Mouse (Mus musculus) liver, embryonic 13.5 days (tissue): Measurements from ENCODE around the gene Fgfr1op2. TPM values are rescaled to one million over a fixed set of nuclear protein-coding genes. Genes with fewer than 3 reads are reported as not detected.
A peak's percentile ranks its signal among the peaks of the same experiment; 100 is the strongest.

Experiments
- ATAC-seq: fragments of 200-750 bp; cut with Nextera tagmentation; 2 replicates; pipeline ENCODE4 v1.8.0; 2017; ENCODE audit warnings: low read depth, mild to moderate bottlenecking, moderate number of reproducible peaks, moderate library complexity
- DNase-seq: peaks from one replicate; pipeline ENCODE4 v3.0.0; 2022
- H3K27ac ChIP-seq: fragments of 300-500 bp; sonication (generic); 2 replicates; pipeline ENCODE4 v1.5.1; 2015; ENCODE audit warnings: moderate library complexity, mild to moderate bottlenecking, inconsistent platforms
- H3K27me3 ChIP-seq: fragments of 300-500 bp; sonication (generic); 2 replicates; pipeline ENCODE4 v1.6.1; 2015; ENCODE audit warnings: mild to moderate bottlenecking, inconsistent platforms
- H3K36me3 ChIP-seq: fragments of 300-500 bp; sonication (generic); 2 replicates; pipeline ENCODE4 v1.6.1; 2015; ENCODE audit warnings: mild to moderate bottlenecking, inconsistent platforms
- H3K4me1 ChIP-seq: fragments of 300-500 bp; sonication (generic); replicated peaks from 2 replicates; pipeline ENCODE4 v1.6.1; 2015; ENCODE audit warnings: inconsistent platforms
- H3K4me2 ChIP-seq: fragments of 300-500 bp; sonication (generic); 2 replicates; pipeline ENCODE4 v1.6.1; 2015; ENCODE audit warnings: inconsistent platforms, mild to moderate bottlenecking, moderate library complexity
- H3K4me3 ChIP-seq: fragments of 300-500 bp; sonication (generic); replicated peaks from 2 replicates; pipeline ENCODE4 v1.5.1; 2015; ENCODE audit warnings: mild to moderate bottlenecking, inconsistent platforms
- H3K9ac ChIP-seq: fragments of 300-500 bp; sonication (generic); 2 replicates; pipeline ENCODE4 v1.6.1; 2015; ENCODE audit warnings: mild to moderate bottlenecking, inconsistent platforms
- H3K9me3 ChIP-seq: fragments of 300-500 bp; sonication (generic); replicated peaks from 2 replicates; pipeline ENCODE4 v1.6.1; 2016; ENCODE audit warnings: inconsistent platforms
- WGBS: fragments of 180-500 bp; shearing (Covaris S2); methylation state at CpG from one replicate; pipeline ENCODE4 v1.1.7; 2015; ENCODE audit not compliant: insufficient replicate concordance; 5-methylcytosine and 5-hydroxymethylcytosine counted together
- polyA plus RNA-seq: library from polyadenylated mRNA; unstranded; fragments of >200 nt; fragmentation: Nextera tagmentation; extraction: Ambion mirVana; gene quantifications from 2 replicates; pipeline ENCODE4 v1.2.1, GENCODE M21; 2015

Fgfr1op2 gene
- polyA plus RNA-seq, result 89.1 and 99.7 TPM in 2 replicates

DNA sequence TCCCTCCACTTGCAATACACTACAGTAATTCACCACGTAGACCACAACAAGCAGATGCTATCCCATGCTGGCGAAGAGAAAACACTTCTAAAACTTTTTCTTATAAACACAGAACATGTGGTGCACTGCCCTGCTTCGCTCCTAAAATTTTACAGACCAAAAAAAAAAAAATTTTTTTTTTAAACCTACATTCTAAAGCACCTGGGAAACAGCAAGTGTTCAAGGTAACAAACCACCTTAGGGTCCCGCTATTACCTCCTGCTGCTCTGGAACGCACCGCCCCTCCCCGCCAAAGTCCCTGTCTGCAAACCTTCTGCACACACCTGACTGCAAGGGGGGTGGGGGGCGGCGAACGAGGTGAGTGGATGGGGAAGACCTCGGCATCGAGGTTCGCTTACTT is at the start of gene Fgfr1op2:
TSS of gene Fgfr1op2 (plus strand) at position 301 of the 400 bp plus-strand sequence.
- peak; percentile 30; the same call in 1 of the 2 replicates for ATAC-seq
- DNase-seq, result no peak
- WGBS, result 1% methylated on average over 13 of the region's 13 CpGs

DNA sequence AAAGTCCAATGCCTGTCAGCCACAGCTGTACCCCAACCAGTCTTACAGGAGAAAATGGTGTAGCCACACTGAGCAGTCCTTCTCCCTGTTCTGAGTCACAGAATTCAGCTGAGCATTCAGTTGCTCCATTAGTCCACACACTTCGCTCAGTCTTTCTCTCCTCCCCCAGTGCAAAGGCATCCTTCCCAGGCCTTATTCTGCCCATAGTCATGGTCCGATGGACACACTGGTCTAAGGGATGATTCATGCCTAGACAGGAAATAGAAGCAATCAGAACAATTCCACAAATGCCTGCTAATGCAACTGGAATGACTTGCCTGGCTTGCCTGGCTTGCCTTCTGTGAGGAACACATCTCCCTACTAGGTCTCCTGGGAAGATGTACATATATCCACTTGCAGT is 49.5 kb upstream of the Fgfr1op2 start:
- DNase-seq (no peak), ATAC-seq (no peak)
- Histone ChIP-seq H3K36me3 (no peaks in the 10 kb centered on the region), H3K4me2 (no peak overlapping the region), H3K27ac (no peak overlapping the region), H3K9ac (no peak overlapping the region), H3K9me3 (no peaks in the 10 kb centered on the region; the same call in 1 of the 2 replicates), H3K4me3 (no peak overlapping the region), H3K4me1 (no peaks in the 10 kb centered on the region), H3K27me3 (no peaks in the 10 kb centered on the region)
- 60% methylated on average over 2 of the region's 2 CpGs for WGBS

More for the DNA sequence above, at the start of gene Fgfr1op2:
- H3K27ac ChIP-seq, result peak within 1 kb of the TSS; percentile 96
- H3K4me3 ChIP-seq, result peak within 1 kb of the TSS; percentile 99
- H3K4me2 ChIP-seq, result peak within 1 kb of the TSS; percentile 72
- no peaks in the 10 kb centered on the region for H3K9me3 ChIP-seq
- no peaks in the 10 kb centered on the region for H3K27me3 ChIP-seq
- peak within 1 kb of the TSS; percentile 99 for H3K9ac ChIP-seq
- H3K36me3 ChIP-seq, result peaks cover 5% of the 10 kb centered on the region; the same call in 1 of the 2 replicates
- H3K4me1 ChIP-seq, result peaks cover 43% of the 10 kb centered on the region

GRCm38 (mm10) chr6:146530363-146530762 is 46.6 kb upstream of the Fgfr1op2 start:
- no peak overlapping the region for H3K9ac ChIP-seq
- no peaks in the 10 kb centered on the region for H3K4me1 ChIP-seq
- no peak overlapping the region for H3K4me3 ChIP-seq
- no peak overlapping the region for H3K27ac ChIP-seq
- no peak overlapping the region for H3K4me2 ChIP-seq
- no peaks in the 10 kb centered on the region for H3K36me3 ChIP-seq
- DNase-seq (no peak), ATAC-seq (no peak)
- no peaks in the 10 kb centered on the region for H3K27me3 ChIP-seq
- H3K9me3 ChIP-seq, result no peaks in the 10 kb centered on the region
- WGBS, result 37% methylated on average over 7 of the region's 7 CpGs

DNA sequence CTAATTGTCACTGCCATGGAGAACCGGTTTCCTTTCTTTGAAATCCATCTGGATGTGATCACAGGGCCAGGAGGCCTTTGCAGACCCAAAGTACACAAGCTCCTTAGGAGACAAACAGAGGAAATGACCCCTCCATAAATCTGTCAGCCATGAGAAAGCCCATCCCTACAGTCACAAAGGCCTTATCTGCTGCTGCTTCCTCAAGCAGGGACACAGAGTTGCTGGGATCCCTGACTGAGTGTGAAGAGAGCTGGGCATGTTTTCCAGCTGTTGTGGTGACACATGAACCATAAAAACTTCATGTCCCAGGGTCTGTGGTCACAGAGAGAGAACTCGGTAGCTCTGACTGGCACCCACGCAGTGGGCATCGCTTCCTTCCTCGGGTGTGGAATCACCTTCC is 46.2 kb upstream of the Fgfr1op2 start:
- no peaks in the 10 kb centered on the region for H3K27me3 ChIP-seq
- 29% methylated on average over 5 of the region's 5 CpGs for WGBS
- DNase-seq (no peak), ATAC-seq (no peak)
- no peaks in the 10 kb centered on the region for H3K36me3 ChIP-seq
- no peak overlapping the region for H3K9ac ChIP-seq
- no peak overlapping the region for H3K4me3 ChIP-seq
- H3K4me1 ChIP-seq, result no peaks in the 10 kb centered on the region
- H3K4me2 ChIP-seq, result no peak overlapping the region
- H3K9me3 ChIP-seq, result no peaks in the 10 kb centered on the region
- no peak overlapping the region for H3K27ac ChIP-seq

- Histone ChIP-seq H3K27me3 (no peaks in the 10 kb centered on the region), H3K4me1 (no peaks in the 10 kb centered on the region), H3K4me2 (no peak overlapping the region), H3K4me3 (no peak overlapping the region), H3K27ac (no peak overlapping the region), H3K9ac (no peak overlapping the region), H3K9me3 (no peaks in the 10 kb centered on the region), H3K36me3 (no peaks in the 10 kb centered on the region)
- no peak for ATAC-seq
- 58% methylated on average over 4 of the region's 4 CpGs for WGBS
- no peak for DNase-seq
These were observed 43.9 kb upstream of the Fgfr1op2 start for GRCm38 (mm10) chr6:146533146-146533545.

- WGBS, result 73% methylated on average over 5 of the region's 5 CpGs
- no peak overlapping the region for H3K9ac ChIP-seq
- H3K27me3 ChIP-seq, result no peaks in the 10 kb centered on the region
- H3K9me3 ChIP-seq, result no peaks in the 10 kb centered on the region
- no peaks in the 10 kb centered on the region for H3K4me1 ChIP-seq
- ATAC-seq (no peak), DNase-seq (no peak)
- no peaks in the 10 kb centered on the region for H3K36me3 ChIP-seq
- H3K4me3 ChIP-seq, result no peak overlapping the region
- no peak overlapping the region for H3K27ac ChIP-seq
- H3K4me2 ChIP-seq, result no peak overlapping the region
These were observed 41.5 kb upstream of the Fgfr1op2 start for GRCm38 (mm10) chr6:146535501-146535900.

DNA sequence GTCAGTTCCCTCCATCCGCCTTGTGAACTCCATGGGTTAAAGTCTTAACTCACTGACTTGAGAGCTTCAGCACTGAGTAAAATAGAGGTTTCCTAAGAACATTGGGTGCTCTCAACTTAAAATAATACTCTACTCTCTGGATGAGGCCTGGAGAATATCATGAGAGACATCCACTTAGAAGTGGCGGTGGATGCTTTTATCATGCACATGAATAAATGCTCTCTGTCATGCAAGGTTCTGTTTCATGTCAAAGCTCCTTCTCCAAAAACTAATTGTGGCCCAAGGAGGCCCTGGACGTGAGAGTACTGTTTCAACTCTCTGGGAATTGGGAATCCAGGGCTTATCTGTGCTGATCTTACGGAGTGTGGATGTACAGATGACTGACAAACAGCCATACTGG is 39.9 kb upstream of the Fgfr1op2 start:
- H3K27me3 ChIP-seq, result no peaks in the 10 kb centered on the region
- no peak overlapping the region for H3K9ac ChIP-seq
- no peak overlapping the region for H3K4me2 ChIP-seq
- H3K4me1 ChIP-seq, result no peaks in the 10 kb centered on the region
- no peak overlapping the region for H3K27ac ChIP-seq
- no peak overlapping the region for H3K4me3 ChIP-seq
- H3K36me3 ChIP-seq, result no peaks in the 10 kb centered on the region
- ATAC-seq (no peak), DNase-seq (no peak)
- WGBS, result 76% methylated on average over 4 of the region's 4 CpGs
- no peaks in the 10 kb centered on the region for H3K9me3 ChIP-seq

- Histone ChIP-seq H3K4me1 (no peaks in the 10 kb centered on the region), H3K27me3 (no peaks in the 10 kb centered on the region), H3K9ac (no peak overlapping the region), H3K4me2 (no peak overlapping the region), H3K27ac (no peak overlapping the region), H3K36me3 (no peaks in the 10 kb centered on the region), H3K4me3 (no peak overlapping the region), H3K9me3 (no peaks in the 10 kb centered on the region)
- no peak for DNase-seq
- WGBS, result 41% methylated on average over 2 of the region's 2 CpGs
- no peak for ATAC-seq
These were observed 38.9 kb upstream of the Fgfr1op2 start for GRCm38 (mm10) chr6:146538071-146538470.

DNA sequence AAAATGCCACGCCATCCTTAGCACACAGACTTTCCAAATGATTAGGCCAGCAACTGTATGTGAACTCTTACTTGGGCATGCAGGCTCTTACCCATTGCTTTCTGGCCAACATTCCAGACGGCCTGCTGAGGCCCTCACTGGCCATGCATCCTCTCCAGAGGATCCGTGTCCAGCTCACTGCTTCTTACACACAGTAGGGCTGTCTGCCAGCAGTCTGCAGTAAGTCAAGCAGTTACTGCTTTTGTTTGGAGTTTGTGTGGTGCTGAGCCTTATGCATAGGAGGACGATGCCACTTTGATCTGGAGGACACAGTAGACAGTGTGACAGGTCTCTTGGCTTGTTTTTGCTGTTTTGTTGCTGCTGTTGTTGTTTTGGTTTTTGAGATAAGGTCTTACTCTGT is 38.3 kb upstream of the Fgfr1op2 start:
- H3K27ac ChIP-seq, result no peak overlapping the region
- H3K4me3 ChIP-seq, result no peak overlapping the region
- DNase-seq (no peak), ATAC-seq (no peak)
- no peaks in the 10 kb centered on the region for H3K9me3 ChIP-seq
- no peaks in the 10 kb centered on the region for H3K36me3 ChIP-seq
- H3K27me3 ChIP-seq, result no peaks in the 10 kb centered on the region
- no peak overlapping the region for H3K9ac ChIP-seq
- H3K4me1 ChIP-seq, result no peaks in the 10 kb centered on the region
- WGBS, result 45% methylated on average over 4 of the region's 4 CpGs
- H3K4me2 ChIP-seq, result no peak overlapping the region

DNA sequence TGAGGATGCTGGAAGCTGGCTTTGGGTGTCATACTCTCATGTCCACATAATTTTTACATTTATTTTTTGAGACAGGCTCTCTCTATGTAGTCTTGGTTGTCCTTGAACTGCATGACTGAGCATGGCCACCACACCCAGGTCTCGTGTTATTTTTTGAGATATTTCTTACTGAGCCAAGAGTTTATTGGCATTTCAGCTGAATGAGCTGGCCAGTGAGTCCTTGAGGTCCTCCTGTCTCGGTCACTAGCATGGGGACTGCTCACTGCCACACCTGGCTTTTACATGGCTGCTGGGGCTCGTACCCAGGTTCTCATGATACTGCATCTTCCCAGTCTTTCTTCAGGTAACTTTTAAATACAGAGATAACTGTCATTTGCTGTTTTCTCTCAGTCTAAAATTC is 36.6 kb upstream of the Fgfr1op2 start:
- H3K27me3 ChIP-seq, result no peaks in the 10 kb centered on the region
- no peak overlapping the region for H3K4me3 ChIP-seq
- no peaks in the 10 kb centered on the region for H3K4me1 ChIP-seq
- no peaks in the 10 kb centered on the region for H3K9me3 ChIP-seq
- DNase-seq (no peak), ATAC-seq (no peak)
- no peaks in the 10 kb centered on the region for H3K36me3 ChIP-seq
- H3K4me2 ChIP-seq, result no peak overlapping the region
- H3K9ac ChIP-seq, result no peak overlapping the region
- WGBS, result 50% methylated on average over 3 of the region's 3 CpGs
- H3K27ac ChIP-seq, result no peak overlapping the region

DNA sequence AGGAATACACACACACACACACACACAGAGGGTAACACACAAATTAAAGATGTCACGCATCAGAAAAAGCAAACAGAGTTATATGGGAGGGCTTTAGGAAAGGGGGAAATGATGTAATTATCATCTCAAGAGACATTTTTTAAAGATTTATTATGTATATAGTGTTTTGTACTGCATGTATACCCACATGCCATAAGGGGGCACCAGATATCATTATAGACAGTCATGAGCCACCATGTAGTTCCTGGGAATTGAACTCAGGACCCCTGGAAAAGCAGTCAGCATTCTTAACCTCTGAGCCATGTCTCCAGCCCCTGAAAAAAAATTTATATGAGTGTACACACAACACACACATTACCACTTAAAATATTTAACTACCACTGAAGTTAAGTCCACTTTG is 32.4 kb upstream of the Fgfr1op2 start:
- Histone ChIP-seq H3K4me1 (no peaks in the 10 kb centered on the region), H3K4me2 (no peak overlapping the region), H3K9me3 (no peaks in the 10 kb centered on the region), H3K4me3 (no peak overlapping the region), H3K9ac (no peak overlapping the region), H3K27ac (no peak overlapping the region), H3K27me3 (no peaks in the 10 kb centered on the region), H3K36me3 (peaks cover 11% of the 10 kb centered on the region; the same call in 1 of the 2 replicates)
- ATAC-seq (no peak), DNase-seq (no peak)
- 75% methylated on average over 1 of the region's 1 CpGs for WGBS

- Histone ChIP-seq H3K9ac (no peak overlapping the region), H3K36me3 (peaks cover 17% of the 10 kb centered on the region; the same call in 1 of the 2 replicates), H3K9me3 (no peaks in the 10 kb centered on the region), H3K4me2 (no peak overlapping the region), H3K4me3 (no peak overlapping the region), H3K27me3 (no peaks in the 10 kb centered on the region), H3K4me1 (no peaks in the 10 kb centered on the region), H3K27ac (no peak overlapping the region)
- 64% methylated on average over 5 of the region's 5 CpGs for WGBS
- no peak for DNase-seq
- ATAC-seq, result no peak
These were observed 31.6 kb upstream of the Fgfr1op2 start for GRCm38 (mm10) chr6:146545289-146545865.
